In the genomic region with DNA sequence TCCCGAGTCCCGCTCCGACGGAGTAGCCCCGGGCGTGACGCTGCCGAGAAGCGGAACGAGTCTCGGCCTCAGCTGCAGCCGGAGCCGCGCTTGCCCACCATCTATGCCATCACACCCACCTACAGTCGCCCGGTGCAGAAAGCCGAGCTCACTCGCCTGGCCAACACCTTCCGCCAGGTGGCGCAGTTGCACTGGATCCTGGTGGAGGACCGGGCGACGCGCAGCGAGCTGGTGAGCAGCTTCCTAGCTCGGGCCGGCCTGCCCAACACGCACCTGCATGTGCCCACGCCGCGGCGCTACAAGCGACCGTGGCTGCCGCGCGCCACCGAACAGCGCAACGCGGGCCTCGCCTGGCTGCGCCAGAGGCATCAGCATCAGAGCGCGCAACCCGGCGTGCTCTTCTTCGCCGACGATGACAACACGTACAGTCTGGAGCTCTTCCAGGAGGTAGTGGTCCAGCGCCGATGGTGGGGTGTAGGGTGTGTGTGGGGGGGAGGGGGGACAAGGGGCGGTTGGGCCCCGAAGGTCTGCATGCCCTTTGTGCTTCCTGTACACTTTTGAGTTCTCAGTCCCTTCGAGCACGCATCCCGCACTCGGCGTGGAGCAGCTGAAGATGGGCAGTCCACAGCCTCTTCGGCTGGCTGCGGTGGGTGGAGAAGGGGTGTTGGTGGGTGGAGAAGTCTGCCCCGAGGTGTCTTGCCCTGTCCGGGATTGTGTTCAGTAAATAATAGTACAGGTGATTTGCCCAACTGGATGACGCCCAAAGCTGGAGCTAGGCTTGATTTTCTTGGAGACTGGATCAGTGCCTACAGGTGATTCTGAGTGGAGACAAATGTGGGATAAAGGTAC, we compare ENCODE assay signal across 8 mouse cellular contexts. TPM values are rescaled to one million over a fixed set of nuclear protein-coding genes. Genes with fewer than 3 reads are reported as not detected.
DNase-seq lines count a peak whose midpoint lies in the region; ATAC-seq lines count a peak whose summit lies in the region.

No protein-coding gene starts in this region.

- H3K27ac ChIP-seq in hindbrain, embryonic 13.5 days: peak overlapping the region; percentile 88

- peak; percentile 14 for DNase-seq in NIH3T3 (ENCODE audit: low read depth)
- peak; percentile 99 to 100 for DNase-seq in cerebellum, postnatal 14 days
- DNase-seq in frontal cortex, postnatal 14 days (ENCODE audit: low spot score in 2 of 2): peak; percentile 85 to 94
- peak; percentile 96 to 97 for DNase-seq in layer of hippocampus, postnatal 14 days (ENCODE audit: low spot score in 2 of 2)
- DNase-seq in lung, postnatal 10 days: peak; percentile 89
- peak; percentile 98 for DNase-seq in retina, embryonic 14.5 days (ENCODE audit: low spot score)
- peak; percentile 65 to 66 for DNase-seq in thymus, postnatal 36 days

- H3K27me3 ChIP-seq in hindbrain, embryonic 13.5 days: peaks cover 35% of the 10 kb centered on the region

- H3K4me3 ChIP-seq in hindbrain, embryonic 13.5 days: peak overlapping the region; percentile 76

- peak overlapping the region; percentile 86 for H3K4me2 ChIP-seq in hindbrain, embryonic 13.5 days

- H3K4me1 ChIP-seq in hindbrain, embryonic 13.5 days (replicated peaks): peaks cover 30% of the 10 kb centered on the region

- peak overlapping the region; percentile 84 for H3K9ac ChIP-seq in hindbrain, embryonic 13.5 days

- ATAC-seq in hindbrain, embryonic 13.5 days (ENCODE audit: low FRiP score): peak; percentile 94

- no peaks in the 10 kb centered on the region for H3K9me3 ChIP-seq in hindbrain, embryonic 13.5 days

- WGBS in hindbrain, embryonic 13.5 days: under 1% methylated on average over 65 of the region's 65 CpGs

- no peaks in the 10 kb centered on the region for H3K36me3 ChIP-seq in hindbrain, embryonic 13.5 days

RNA-seq across cellular contexts. Expression of a gene that starts 1.5 kb away (rescaled TPM):
- polyA plus RNA-seq in hindbrain, embryonic 13.5 days (2015; fragmentation: Nextera tagmentation; extraction: Ambion mirVana): 13.8 and 16.0 TPM in 2 replicates
- total RNA-seq in layer of hippocampus, postnatal 14 days (2021): 10 to 100 TPM; 17.7 to 20.0 TPM

Comparison
In these comparisons a context has a peak if more than half of its experiments do, and no peak if none do; other contexts are left out.
1. Peak in every context shown above with its lines: DNase-seq, ATAC-seq, H3K4me3 ChIP-seq and H3K27ac ChIP-seq.
2. DNase-seq: peak in every context shown above with its lines; median percentile 100 in cerebellum, postnatal 14 days; 98 in retina, embryonic 14.5 days; 96 in layer of hippocampus, postnatal 14 days; 90 in frontal cortex, postnatal 14 days; 89 in lung, postnatal 10 days; 66 in thymus, postnatal 36 days; 14 in NIH3T3.